Mouse (Mus musculus) limb, embryonic 13.5 days (tissue): ENCODE measurements around the gene Pkd2l1. TPM values are rescaled to one million over a fixed set of nuclear protein-coding genes. Genes with fewer than 3 reads are reported as not detected.
A peak's percentile ranks its signal among the peaks of the same experiment; 100 is the strongest.

ENCODE experiments used
- ATAC-seq: fragments of 200-750 bp; cut with Nextera tagmentation; 2 replicates; pipeline ENCODE4 v1.8.0; 2017; ENCODE audit warnings: low read depth, moderate number of reproducible peaks, moderate TSS enrichment; ENCODE audit not compliant: low FRiP score
- H3K27ac ChIP-seq: fragments of 300-500 bp; sonication (generic); 2 replicates; pipeline ENCODE4 v1.5.1; 2015; ENCODE audit warnings: inconsistent platforms, mild to moderate bottlenecking, moderate library complexity
- H3K27me3 ChIP-seq: fragments of 300-500 bp; sonication (generic); 2 replicates; pipeline ENCODE4 v1.6.1; 2015; ENCODE audit warnings: mild to moderate bottlenecking, inconsistent platforms
- H3K36me3 ChIP-seq: fragments of 300-500 bp; sonication (generic); 2 replicates; pipeline ENCODE4 v1.6.1; 2015; ENCODE audit warnings: inconsistent platforms, mild to moderate bottlenecking, moderate library complexity
- H3K4me1 ChIP-seq: fragments of 300-500 bp; sonication (generic); 2 replicates; pipeline ENCODE4 v1.6.1; 2015; ENCODE audit warnings: inconsistent platforms
- H3K4me2 ChIP-seq: fragments of 300-500 bp; sonication (generic); replicated peaks from 2 replicates; pipeline ENCODE4 v1.6.1; 2015; ENCODE audit warnings: inconsistent platforms, mild to moderate bottlenecking, moderate library complexity
- H3K4me3 ChIP-seq: fragments of 300-500 bp; sonication (generic); 2 replicates; pipeline ENCODE4 v1.5.1; 2015; ENCODE audit warnings: moderate library complexity, mild to moderate bottlenecking, inconsistent platforms
- H3K9ac ChIP-seq: fragments of 300-500 bp; sonication (generic); 2 replicates; pipeline ENCODE4 v1.6.1; 2015; ENCODE audit warnings: mild to moderate bottlenecking, inconsistent platforms
- H3K9me3 ChIP-seq: fragments of 300-500 bp; sonication (generic); 2 replicates; pipeline ENCODE4 v1.6.1; 2016; ENCODE audit warnings: inconsistent platforms
- WGBS: fragments of 180-500 bp; shearing (Covaris S2); methylation state at CpG from one replicate; pipeline ENCODE4 v1.1.7; 2015; 5-methylcytosine and 5-hydroxymethylcytosine counted together
- polyA plus RNA-seq: library from polyadenylated mRNA; unstranded; fragments of >200 nt; fragmentation: Nextera tagmentation; extraction: Ambion mirVana; gene quantifications from 2 replicates; pipeline ENCODE4 v1.2.1, GENCODE M21; 2015

Gene Pkd2l1
- polyA plus RNA-seq, 1 experiment from 2014 or later = not detected

GRCm38 (mm10) chr19:44148991-44149390 is 43.3 kb downstream of the Pkd2l1 start:
- Histone ChIP-seq H3K9ac (no peak overlapping the region), H3K36me3 (peaks cover 7% of the 10 kb centered on the region; the same call in 1 of the 2 replicates), H3K4me3 (no peak overlapping the region), H3K27ac (no peak overlapping the region), H3K4me2 (no peak overlapping the region), H3K9me3 (no peaks in the 10 kb centered on the region), H3K4me1 (peaks cover 10% of the 10 kb centered on the region), H3K27me3 (peaks cover 21% of the 10 kb centered on the region)
- 69% methylated on average over 2 of the region's 2 CpGs for WGBS
- no peak for ATAC-seq

- Histone ChIP-seq H3K9ac (no peak overlapping the region), H3K27me3 (peaks cover 17% of the 10 kb centered on the region), H3K4me3 (no peak overlapping the region), H3K36me3 (peaks cover 11% of the 10 kb centered on the region), H3K4me1 (peaks cover 10% of the 10 kb centered on the region), H3K4me2 (no peak overlapping the region), H3K9me3 (no peaks in the 10 kb centered on the region), H3K27ac (no peak overlapping the region)
- no peak for ATAC-seq
- 30% methylated on average over 2 of the region's 2 CpGs for WGBS
Measured at GRCm38 (mm10) chr19:44148345-44148744, 43.9 kb downstream of the Pkd2l1 start.

GRCm38 (mm10) chr19:44146951-44147350 is 45.3 kb downstream of the Pkd2l1 start:
- WGBS = 95% methylated on average over 8 of the region's 8 CpGs
- H3K4me3 ChIP-seq = no peak overlapping the region
- peaks cover 12% of the 10 kb centered on the region for H3K27me3 ChIP-seq
- no peak overlapping the region for H3K4me2 ChIP-seq
- H3K36me3 ChIP-seq = peaks cover 25% of the 10 kb centered on the region
- H3K9ac ChIP-seq = no peak overlapping the region
- H3K27ac ChIP-seq = no peak overlapping the region
- H3K9me3 ChIP-seq = no peaks in the 10 kb centered on the region
- peaks cover 10% of the 10 kb centered on the region for H3K4me1 ChIP-seq
- no peak for ATAC-seq

- Histone ChIP-seq H3K9ac (0 out of 2 replicates have a peak overlapping the region, but pooled peaks have one; percentile 73), H3K9me3 (no peaks in the 10 kb centered on the region), H3K4me2 (peak overlapping the region; percentile 83), H3K27ac (no peak overlapping the region), H3K27me3 (peaks cover 10% of the 10 kb centered on the region), H3K36me3 (peaks cover 30% of the 10 kb centered on the region), H3K4me1 (peaks cover 10% of the 10 kb centered on the region), H3K4me3 (peak overlapping the region; percentile 77)
- WGBS = 68% methylated on average over 9 of the region's 9 CpGs
- no peak for ATAC-seq
Measured at GRCm38 (mm10) chr19:44146568-44146879, 45.7 kb downstream of the Pkd2l1 start.

- Histone ChIP-seq H3K9ac (peak within 1 kb of the TSS; percentile 73), H3K27ac (0 out of 2 replicates have a peak within 1 kb of the TSS, but pooled peaks have one; percentile 34), H3K4me3 (peak within 1 kb of the TSS; percentile 77), H3K4me2 (peak within 1 kb of the TSS; percentile 83), H3K27me3 (peaks cover 10% of the 10 kb centered on the region), H3K36me3 (peaks cover 35% of the 10 kb centered on the region), H3K4me1 (peaks cover 10% of the 10 kb centered on the region), H3K9me3 (no peaks in the 10 kb centered on the region)
- 2% methylated on average over 46 of the region's 46 CpGs for WGBS
- ATAC-seq = peak; percentile 78
Measured at GRCm38 (mm10) chr19:44145702-44146567, 46.3 kb downstream of the Pkd2l1 start, which contains the start of gene Bloc1s2. Gene Bloc1s2 (minus strand): TSS chr19:44146446.

GRCm38 (mm10) chr19:44144366-44144765 is 47.9 kb downstream of the Pkd2l1 start:
- peaks cover 5% of the 10 kb centered on the region; the same call in 1 of the 2 replicates for H3K27me3 ChIP-seq

GRCm38 (mm10) chr19:44135960-44136485 is 56.2 kb downstream of the Pkd2l1 start:
- 31% methylated on average over 7 of the region's 7 CpGs for WGBS
- H3K27me3 ChIP-seq = no peaks in the 10 kb centered on the region
- peak overlapping the region; percentile 80 for H3K4me3 ChIP-seq
- H3K36me3 ChIP-seq = peaks cover 38% of the 10 kb centered on the region
- ATAC-seq = no peak
- peak overlapping the region; percentile 51 for H3K9ac ChIP-seq
- H3K27ac ChIP-seq = no peak overlapping the region
- H3K4me1 ChIP-seq = peaks cover 8% of the 10 kb centered on the region
- peaks cover 5% of the 10 kb centered on the region; the same call in 1 of the 2 replicates for H3K9me3 ChIP-seq
- H3K4me2 ChIP-seq = peak overlapping the region; percentile 61

More at GRCm38 (mm10) chr19:44144366-44144765, 47.9 kb downstream of the Pkd2l1 start:
- Histone ChIP-seq H3K27ac (no peak overlapping the region), H3K4me2 (no peak overlapping the region), H3K9ac (no peak overlapping the region), H3K9me3 (no peaks in the 10 kb centered on the region), H3K36me3 (peaks cover 49% of the 10 kb centered on the region), H3K4me3 (no peak overlapping the region), H3K4me1 (peaks cover 10% of the 10 kb centered on the region)
- no peak for ATAC-seq
- 92% methylated on average over 9 of the region's 9 CpGs for WGBS

GRCm38 (mm10) chr19:44135072-44135959 is 56.9 kb downstream of the Pkd2l1 start, which contains the start of gene Cwf19l1:
Gene Cwf19l1 (minus strand): TSS chr19:44135876.
- H3K27me3 ChIP-seq = no peaks in the 10 kb centered on the region
- peak within 1 kb of the TSS; percentile 87 for H3K27ac ChIP-seq
- H3K9me3 ChIP-seq = peaks cover 5% of the 10 kb centered on the region; the same call in 1 of the 2 replicates
- peak within 1 kb of the TSS; percentile 81 for H3K4me2 ChIP-seq
- peaks cover 8% of the 10 kb centered on the region for H3K4me1 ChIP-seq
- ATAC-seq = peak; percentile 90
- peak within 1 kb of the TSS; percentile 80 for H3K4me3 ChIP-seq
- peaks cover 40% of the 10 kb centered on the region for H3K36me3 ChIP-seq
- under 1% methylated on average over 45 of the region's 45 CpGs for WGBS
- peak within 1 kb of the TSS; percentile 81 for H3K9ac ChIP-seq

GRCm38 (mm10) chr19:44132917-44133316 is 59.3 kb downstream of the Pkd2l1 start:
- H3K9ac ChIP-seq = no peak overlapping the region
- peaks cover 40% of the 10 kb centered on the region for H3K36me3 ChIP-seq
- no peak overlapping the region for H3K4me3 ChIP-seq
- no peak overlapping the region for H3K4me2 ChIP-seq
- WGBS = 89% methylated on average over 5 of the region's 5 CpGs
- no peak overlapping the region for H3K27ac ChIP-seq
- no peaks in the 10 kb centered on the region for H3K27me3 ChIP-seq
- no peak for ATAC-seq
- no peaks in the 10 kb centered on the region for H3K9me3 ChIP-seq
- H3K4me1 ChIP-seq = peaks cover 8% of the 10 kb centered on the region

- Histone ChIP-seq H3K4me1 (no peaks in the 10 kb centered on the region), H3K27me3 (no peaks in the 10 kb centered on the region), H3K4me2 (no peak overlapping the region), H3K27ac (no peak overlapping the region), H3K9ac (no peak overlapping the region), H3K4me3 (no peak overlapping the region), H3K9me3 (no peaks in the 10 kb centered on the region), H3K36me3 (peaks cover 78% of the 10 kb centered on the region)
- WGBS = 89% methylated on average over 2 of the region's 2 CpGs
- no peak for ATAC-seq
Measured at GRCm38 (mm10) chr19:44128560-44128959, 63.7 kb downstream of the Pkd2l1 start.

- Histone ChIP-seq H3K4me3 (no peak overlapping the region), H3K4me1 (no peaks in the 10 kb centered on the region), H3K9ac (no peak overlapping the region), H3K27ac (no peak overlapping the region), H3K36me3 (peaks cover 84% of the 10 kb centered on the region), H3K27me3 (no peaks in the 10 kb centered on the region), H3K4me2 (no peak overlapping the region), H3K9me3 (no peaks in the 10 kb centered on the region)
- ATAC-seq = no peak
- 92% methylated on average over 10 of the region's 10 CpGs for WGBS
Measured at GRCm38 (mm10) chr19:44127729-44128497, 64.3 kb downstream of the Pkd2l1 start.
